Mouse (Mus musculus) ZHBTc4 (cell line): ENCODE results near the gene Eif2b5.

Experiments
- DNase-seq: peaks from one replicate; pipeline ENCODE4 v3.0.0-alpha.2; 2011; ENCODE audit warnings: low read depth, low spot score

The Eif2b5 gene

GRCm38 (mm10) chr16:20489233-20489632, 9.4 kb upstream of the Eif2b5 start:
- no peak for DNase-seq

- DNase-seq, result peak; percentile 47
Observed at GRCm38 (mm10) chr16:20490581-20490980, 8.0 kb upstream of the Eif2b5 start.

DNA sequence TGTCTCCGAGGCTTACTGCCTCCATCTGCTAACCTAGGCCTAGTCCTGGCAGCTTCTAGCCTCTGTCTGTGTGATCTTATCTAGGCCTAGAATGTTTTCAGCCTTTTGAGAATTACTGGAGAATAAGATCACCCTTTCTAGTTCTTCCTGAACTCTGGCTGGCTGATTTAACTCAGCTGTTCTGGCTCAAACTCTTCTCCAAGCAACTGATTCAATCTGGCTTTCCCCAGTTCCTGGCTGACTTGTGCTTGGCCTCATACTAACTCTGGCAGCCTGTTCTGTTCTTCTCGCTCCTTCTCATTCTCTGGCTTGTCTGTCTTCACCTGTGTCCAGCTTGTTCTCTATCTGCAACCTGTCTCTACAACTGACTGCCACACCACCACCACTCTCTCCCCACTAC, 7.3 kb upstream of the Eif2b5 start:
- no peak for DNase-seq

DNA sequence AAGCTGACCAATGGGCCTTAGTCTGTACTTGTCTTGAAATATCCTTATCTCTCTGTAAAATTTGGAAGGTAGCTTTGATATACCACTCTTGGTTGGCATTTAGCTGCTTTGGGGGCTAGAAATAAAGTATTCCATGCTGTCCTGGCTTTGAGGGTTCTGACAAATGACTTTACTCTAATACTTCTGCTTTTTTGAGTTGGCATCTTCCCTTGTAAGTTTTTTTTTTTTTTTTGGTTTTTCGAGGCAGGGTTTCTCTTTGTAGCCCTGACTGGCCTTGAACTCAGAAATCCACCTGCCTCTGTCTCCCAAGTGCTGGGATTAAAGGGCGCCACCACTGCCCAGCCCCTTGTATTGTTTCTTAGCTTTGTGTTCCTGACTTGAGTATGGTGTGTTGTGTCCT, 5.2 kb upstream of the Eif2b5 start:
- no peak for DNase-seq

DNA sequence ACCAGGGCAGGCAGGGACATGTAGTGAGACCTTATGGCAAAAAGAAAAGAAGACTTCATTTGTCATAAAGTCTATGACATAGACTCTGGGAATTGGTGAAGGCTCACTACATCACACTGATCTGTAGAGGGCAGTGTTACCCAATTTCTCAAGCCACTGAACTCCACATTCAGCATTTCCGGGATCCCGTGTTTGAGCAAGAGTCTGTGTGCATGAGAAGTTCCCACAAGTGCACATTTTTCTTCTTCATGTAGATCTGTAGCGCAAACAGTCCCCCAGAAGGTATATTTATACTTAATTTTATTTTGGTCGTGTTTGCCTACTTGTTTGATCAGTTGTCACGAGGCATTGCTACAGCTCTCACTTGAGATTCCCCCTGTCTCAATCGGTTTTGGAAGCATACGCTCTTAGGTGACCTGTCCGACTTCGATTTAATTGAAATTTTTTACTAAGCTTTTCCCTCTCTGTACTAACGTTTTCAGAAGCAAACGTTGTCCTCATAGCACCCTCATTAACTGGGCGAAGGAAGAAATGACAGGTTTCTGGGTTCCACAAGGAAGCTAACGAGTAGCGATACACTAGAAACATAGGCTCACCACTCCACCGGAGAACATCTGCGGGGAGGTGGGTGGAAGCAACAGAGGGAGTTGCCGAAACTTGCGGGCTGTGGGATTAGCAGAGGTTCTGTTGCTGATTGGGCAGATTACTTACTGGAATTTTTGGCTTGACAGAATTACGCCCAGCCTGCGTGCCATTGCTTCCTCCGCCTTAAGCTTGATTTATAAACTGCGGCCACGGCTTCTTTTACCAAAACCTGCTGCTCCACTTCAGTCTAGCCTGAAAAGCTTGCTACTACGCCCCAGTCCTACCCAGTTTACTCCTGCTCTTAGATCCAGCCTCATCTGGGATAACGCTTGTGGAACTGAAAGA, 1.7 kb upstream of the Eif2b5 start:
- peak; percentile 56 for DNase-seq

DNA sequence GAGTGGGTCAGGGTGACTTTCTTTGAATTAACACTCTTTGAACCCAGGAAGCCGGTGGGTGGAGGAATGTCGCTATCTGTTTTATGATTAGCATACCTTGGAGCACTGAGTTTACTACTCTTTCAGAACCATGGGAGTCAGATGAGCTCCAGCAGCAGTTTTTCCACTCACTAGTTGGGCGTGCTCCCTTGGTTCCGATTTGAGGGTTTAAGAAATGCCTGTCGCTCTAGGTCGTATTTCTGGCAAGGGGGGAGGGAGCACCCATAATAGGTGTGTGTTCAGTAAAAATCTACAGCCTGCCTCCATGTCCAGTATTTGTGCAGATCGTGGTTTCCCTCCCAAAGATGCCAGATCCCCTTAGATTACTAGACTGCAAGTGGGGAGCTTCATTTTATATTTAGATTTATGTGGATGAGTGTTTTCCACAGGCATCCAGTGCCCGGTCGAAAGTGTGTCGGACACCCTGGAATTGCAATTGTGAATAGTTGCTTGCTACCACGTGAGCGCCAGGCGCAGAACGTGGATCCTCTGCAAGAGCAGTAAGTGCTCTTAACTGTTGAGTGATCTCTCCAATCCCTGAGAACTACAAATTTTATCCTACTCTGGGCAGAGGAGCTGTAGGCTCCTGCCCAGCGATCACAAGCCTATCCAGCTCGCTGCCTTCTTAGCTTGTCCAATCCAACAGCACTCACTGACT, 489 bp upstream of the Eif2b5 start:
- peak; percentile 51 for DNase-seq

DNA sequence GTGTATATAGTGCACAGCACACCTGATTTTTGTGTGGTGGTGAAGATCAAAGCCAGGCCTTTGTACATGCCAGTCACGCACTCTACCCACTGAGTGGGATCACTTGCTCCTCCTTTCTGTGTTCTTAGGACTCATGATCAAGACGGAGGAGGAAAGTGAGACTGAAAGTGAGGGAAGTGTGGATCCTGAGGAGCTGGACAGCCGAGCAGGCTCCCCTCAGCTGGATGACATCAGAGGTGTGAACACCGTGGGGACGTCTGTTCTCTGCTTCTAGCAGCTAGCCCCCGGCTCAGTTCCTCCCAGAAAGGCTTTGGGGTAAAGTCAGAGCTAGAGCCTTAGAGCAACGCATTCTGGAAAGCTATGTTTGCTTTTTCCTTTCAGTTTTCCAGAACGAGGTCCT, 7.4 kb downstream of the Eif2b5 start:
- DNase-seq, result no peak

- DNase-seq, result peak; percentile 72
Observed at GRCm38 (mm10) chr16:20509349-20509748, 10.7 kb downstream of the Eif2b5 start.

DNA sequence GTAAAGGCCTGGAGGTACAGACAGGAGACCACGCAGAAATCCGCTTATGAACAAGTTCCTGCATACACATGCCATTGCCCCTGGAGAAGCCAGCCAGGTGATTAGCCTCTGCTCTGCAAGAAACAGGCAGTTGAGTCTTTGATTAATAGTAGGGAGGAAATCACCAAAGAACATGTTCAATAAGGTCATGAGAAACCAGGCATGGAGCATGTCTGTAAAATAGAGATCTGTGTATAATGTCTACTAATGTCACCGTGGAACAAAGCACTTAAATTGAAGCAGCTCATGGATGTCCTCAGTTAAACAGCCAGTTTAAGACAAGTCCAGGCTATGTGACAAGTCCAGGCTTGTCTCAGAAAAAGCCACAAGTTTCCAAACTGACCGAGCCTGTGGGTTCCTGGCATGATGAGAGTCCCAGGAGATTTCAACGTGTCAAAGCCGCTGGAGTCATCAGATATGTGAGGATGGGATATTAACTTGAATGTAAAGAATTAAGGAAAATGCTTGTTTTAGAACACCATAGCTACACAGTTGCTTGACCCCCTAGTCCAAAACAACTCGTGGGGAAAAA, 12.7 kb downstream of the Eif2b5 start:
- DNase-seq, result no peak

DNA sequence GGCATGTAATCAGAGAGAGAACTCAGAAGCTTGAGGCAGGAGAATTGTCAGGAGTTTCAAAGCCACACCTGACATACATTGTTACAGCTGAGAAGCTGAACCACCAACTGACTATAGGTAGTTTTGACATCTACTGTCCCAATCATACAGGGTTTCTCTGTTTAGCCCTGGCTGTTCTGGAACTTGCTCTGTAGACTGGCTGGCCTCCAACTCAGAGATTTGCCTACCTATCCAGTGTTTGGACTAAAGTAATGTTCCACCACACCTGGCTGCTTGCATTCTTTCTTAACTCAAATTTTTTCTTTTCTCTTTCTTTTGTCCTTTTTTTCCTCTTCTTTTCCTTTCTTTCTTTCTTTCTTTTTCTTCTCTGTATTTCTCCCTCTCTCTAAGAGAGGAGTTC, 17.4 kb downstream of the Eif2b5 start:
- no peak for DNase-seq

DNA sequence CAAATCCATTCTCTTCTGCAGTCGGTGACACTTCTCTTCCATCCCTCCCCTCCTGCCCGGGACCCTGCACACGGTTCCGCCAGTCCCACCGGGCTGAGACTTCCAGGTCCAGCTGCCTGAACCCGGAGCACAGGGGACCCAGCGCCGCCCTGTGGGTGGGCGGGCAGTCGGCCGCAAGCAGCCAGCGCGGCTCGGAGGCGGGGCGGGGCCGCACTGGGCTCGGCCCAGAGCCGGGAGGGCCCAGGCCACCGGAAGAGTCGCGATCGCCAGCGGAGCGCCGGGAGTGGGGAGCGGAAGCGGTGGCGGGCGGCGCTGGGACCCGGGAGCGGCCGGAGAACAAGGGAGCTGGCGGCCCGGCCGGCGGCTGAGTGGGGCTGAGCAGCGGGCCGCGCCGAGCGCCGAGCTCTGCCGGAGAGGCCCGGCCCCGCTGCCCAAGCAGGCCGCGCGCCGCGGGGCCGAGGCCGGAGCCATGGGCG, 18.1 kb downstream of the Eif2b5 start, which contains the start of gene Dvl3:
Dvl3 (plus strand) TSS at position 257 of the 476 bp plus-strand sequence.
- DNase-seq, result peak; percentile 91

GRCm38 (mm10) chr16:20517216-20517615, 18.6 kb downstream of the Eif2b5 start:
- DNase-seq, result peak; percentile 60

DNA sequence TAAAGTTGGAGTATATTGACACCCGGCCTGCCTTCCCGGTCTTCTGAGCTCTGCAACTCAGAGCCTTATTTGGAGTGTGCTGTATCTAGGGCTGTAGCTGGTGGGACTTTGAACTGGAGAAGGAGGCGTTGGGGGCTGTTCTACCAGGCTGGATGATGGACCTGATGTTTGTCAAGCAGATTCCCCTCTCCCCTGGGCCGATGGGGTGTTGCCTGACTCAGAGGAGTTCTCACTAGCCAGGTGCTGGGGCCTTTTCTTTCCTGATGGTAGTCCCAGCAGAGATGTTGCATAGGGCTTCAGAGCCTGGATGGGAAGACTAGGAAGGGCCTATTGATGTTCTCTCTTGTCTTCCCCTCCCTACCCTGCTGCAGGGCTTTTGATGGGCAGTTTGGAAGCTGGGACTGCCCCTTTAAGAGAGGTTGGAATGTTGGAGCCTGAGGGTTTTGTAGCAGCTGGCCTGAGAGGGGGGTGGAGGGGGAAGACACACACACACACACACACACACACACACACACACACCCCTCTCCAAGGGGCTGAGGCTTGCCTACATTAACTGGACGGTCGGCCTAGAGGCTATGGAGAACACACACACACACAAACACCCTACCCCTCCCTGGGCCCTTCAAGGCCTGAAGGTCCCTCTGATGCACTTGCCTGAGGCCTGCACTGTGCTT, 19.2 kb downstream of the Eif2b5 start:
- peak; percentile 62 for DNase-seq

DNA sequence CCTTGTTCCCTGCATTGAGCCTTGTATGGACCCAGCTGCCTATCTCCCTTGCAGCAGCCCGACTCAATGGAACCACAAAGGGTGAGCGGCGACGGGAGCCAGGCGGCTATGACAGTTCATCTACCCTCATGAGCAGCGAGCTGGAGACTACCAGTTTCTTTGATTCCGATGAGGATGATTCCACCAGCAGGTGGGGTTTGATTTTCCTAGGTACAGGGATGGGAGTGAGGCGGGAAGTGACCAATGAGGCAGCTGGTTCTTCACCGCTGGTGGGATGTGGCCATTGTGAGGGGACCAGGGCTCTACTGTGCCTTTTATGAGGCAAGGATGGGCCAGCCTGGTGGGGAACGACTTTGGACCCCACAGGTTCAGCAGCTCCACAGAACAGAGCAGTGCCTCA, 25.3 kb downstream of the Eif2b5 start:
- peak; percentile 73 for DNase-seq

- no peak for DNase-seq
Observed at GRCm38 (mm10) chr16:20528779-20529178, 30.2 kb downstream of the Eif2b5 start.

- no peak for DNase-seq
Observed at GRCm38 (mm10) chr16:20529375-20529774, 30.8 kb downstream of the Eif2b5 start.

DNA sequence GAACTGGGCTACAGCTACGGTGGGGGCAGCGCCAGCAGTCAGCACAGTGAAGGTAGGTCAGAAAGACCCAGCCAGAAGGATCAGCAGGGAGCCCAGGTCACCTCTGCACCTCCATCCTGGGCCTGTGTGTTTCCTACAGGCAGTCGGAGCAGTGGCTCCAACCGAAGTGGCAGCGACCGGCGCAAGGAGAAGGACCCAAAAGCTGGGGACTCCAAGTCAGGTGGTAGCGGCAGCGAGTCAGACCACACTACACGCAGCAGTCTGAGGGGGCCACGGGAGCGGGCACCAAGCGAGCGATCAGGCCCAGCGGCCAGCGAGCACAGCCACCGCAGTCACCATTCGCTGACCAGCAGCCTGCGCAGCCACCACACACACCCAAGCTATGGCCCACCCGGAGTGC, 32.3 kb downstream of the Eif2b5 start:
- DNase-seq, result peak; percentile 24

GRCm38 (mm10) chr16:20534617-20535295, 36.1 kb downstream of the Eif2b5 start:
- no peak for DNase-seq

- DNase-seq, result peak; percentile 100
Observed at GRCm38 (mm10) chr16:20535296-20536080, 36.9 kb downstream of the Eif2b5 start, which contains the start of gene Ap2m1. Gene Ap2m1, plus strand, starts transcription at chr16:20535478.

GRCm38 (mm10) chr16:20536081-20536665, 37.6 kb downstream of the Eif2b5 start:
- DNase-seq, result no peak
